Mouse (Mus musculus) erythroid progenitor cell, adult 5-6 weeks (primary cell): ENCODE data around the gene Nudcd3. TPM values are rescaled to one million over a fixed set of nuclear protein-coding genes. Genes with fewer than 3 reads are reported as not detected.
"Not testable (repeated sequence)": the region's sequence is repeated elsewhere in the genome, so short reads cannot be mapped to it uniquely, and the experiment has no call there.

ENCODE experiments used
- ATAC-seq: replicated peaks from 2 replicates; pipeline ENCODE4 v1.8.0; 2016; ENCODE audit warnings: moderate number of reproducible peaks, mild to moderate bottlenecking, moderate TSS enrichment, inconsistent platforms; ENCODE audit not compliant: poor library complexity, low FRiP score, severe bottlenecking
- total RNA-seq, 2 experiments: library from RNA; stranded (forward) in 1 of 2; stranded (reverse) in 1 of 2; fragments of 150-400 nt in 1 of 2; fragments of 186-747, 209-891 nt in 1 of 2; gene quantifications; 2 replicates each; pipeline versions ENCODE4 v1.2.3 to v1.2.4; 2015 to 2017; ENCODE audit warnings: low replicate concordance in 2 of 2

The Nudcd3 gene
- total RNA-seq, 2 experiments from 2014 or later = 13.8 to 15.1 TPM

GRCm38 (mm10) chr11:6138233-6138950, 61.8 kb downstream of the Nudcd3 start:
- ATAC-seq = no peak

DNA sequence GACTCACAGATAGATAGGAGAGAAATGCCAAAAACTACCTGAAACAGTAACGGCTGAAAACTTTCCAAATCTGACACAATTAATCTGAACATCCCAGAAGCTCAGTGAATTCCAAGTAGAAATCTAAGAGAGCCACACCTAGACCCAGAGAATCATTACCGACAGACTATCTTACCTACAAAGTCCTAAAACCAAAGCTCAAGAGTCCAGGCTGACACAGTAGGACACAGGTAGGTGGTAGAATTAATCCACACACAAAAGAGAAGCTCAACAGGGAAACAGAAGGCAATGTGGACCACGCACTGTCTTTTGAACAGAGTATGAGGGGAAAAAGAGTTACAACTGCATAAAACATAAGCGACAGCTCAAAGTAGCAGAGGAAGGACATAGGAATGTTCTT, 67.3 kb downstream of the Nudcd3 start:
- ATAC-seq = no peak

DNA sequence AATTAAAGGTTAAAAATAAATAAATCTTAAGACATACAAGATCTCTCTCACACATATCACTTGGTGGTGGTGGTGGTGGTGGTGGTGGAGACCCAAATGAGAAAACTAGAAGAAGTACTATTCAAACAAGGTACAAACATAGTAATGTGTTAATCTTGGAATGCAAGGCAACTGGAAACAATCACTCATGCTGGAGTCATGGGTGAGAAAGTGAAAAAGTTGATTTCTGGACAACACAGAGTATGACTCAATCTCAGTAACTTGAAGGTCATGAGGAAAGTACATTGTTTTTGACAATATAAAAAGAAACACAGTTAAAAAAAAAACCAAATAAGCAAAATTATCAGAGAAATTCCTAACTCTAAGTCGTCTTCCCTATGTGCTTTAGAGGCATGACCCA, 69.6 kb downstream of the Nudcd3 start:
- ATAC-seq = no peak

DNA sequence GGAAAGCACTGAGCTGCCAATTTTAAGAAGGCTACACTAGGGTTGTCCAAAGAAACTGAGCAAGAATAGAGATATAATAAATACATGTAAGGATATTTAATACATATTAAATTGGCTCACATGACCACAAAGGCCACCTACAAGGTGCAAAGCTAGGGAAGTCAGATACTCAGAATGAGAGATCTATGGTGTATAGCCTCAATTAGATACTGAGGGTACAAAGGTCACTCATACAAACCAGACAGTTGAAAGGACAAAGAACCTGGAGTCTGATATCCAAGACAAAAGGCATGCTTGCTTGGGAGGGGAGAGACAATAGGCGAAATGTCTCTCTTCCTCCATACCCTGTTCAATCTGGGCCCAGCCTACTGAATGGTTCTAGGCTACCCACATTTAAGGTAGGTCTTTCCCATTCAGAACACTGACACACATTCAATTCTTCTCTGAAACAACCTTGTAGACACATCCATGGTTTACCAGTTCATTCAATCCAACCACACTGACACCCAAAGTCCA, 76.6 kb downstream of the Nudcd3 start:
- ATAC-seq = no peak

GRCm38 (mm10) chr11:6122631-6123030, 77.6 kb downstream of the Nudcd3 start:
- ATAC-seq = no peak

- no peak for ATAC-seq
These were observed 79.6 kb downstream of the Nudcd3 start for GRCm38 (mm10) chr11:6120596-6120995.

- ATAC-seq = no peak
These were observed 80.2 kb downstream of the Nudcd3 start for GRCm38 (mm10) chr11:6120001-6120400.

- ATAC-seq = no peak
These were observed 80.9 kb downstream of the Nudcd3 start for GRCm38 (mm10) chr11:6119312-6119711.

- ATAC-seq = no peak
These were observed 82.3 kb downstream of the Nudcd3 start for GRCm38 (mm10) chr11:6117956-6118355.

- no peak for ATAC-seq
These were observed 88.3 kb downstream of the Nudcd3 start for GRCm38 (mm10) chr11:6111734-6112484.

DNA sequence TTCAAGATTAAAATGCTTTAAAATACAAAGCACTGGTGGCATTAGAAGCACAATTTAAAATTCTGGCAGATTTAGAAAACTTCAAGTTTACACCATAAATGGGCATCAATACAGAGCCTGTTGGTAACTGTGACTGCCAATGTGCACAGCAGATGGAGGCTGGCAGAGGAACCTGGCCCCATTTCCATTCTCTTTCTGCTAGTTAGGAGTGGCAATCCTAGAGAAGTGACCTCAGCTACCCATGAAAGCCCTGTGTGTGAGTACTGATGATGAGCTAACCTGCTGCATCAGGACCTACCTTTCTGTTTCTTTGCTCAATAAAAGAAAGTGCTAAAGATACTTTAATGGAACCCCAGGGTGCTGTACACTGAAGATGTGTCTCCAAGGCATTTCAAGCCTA, 90.2 kb downstream of the Nudcd3 start:
- no peak for ATAC-seq

DNA sequence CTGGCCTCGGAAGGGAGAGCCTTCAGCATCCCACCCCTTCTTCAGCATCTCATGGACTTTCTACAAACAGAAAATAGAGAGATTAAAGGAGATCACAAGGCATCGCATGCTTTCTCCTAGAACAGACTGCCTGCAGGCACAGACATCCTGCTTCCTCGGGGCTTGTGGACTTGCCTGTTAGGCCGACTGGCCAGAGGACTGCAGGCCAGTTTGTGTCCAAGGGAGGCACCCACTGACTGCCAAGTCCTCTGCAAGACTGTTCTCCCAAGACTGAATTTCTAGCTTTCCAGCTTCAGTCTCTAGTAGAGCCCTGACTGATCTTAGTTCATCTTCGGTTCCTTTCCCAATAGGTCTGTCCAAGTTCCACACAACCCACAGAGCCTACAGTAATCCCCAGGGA, 91.9 kb downstream of the Nudcd3 start:
- ATAC-seq = no peak

- ATAC-seq = no peak
These were observed 92.5 kb downstream of the Nudcd3 start for GRCm38 (mm10) chr11:6107722-6108121.

DNA sequence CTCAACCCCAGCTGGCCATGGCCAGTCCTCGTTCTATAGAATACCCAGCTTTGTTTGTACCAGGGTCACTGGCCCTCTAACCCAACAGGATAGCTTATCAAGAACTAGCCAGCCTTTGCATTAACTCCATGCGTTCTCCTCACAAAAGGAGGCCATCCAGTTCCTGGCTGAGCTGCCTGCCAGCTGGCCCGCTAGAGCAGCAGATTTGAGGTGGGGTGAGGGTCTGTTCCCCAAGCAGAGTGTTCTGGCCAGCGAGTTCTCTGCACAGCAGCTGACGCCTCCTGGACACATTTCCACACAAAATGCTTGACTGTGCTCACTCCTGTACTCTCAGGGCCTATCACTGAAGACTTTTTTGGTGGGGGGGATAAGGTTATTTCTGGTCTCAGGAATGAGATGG, 95.5 kb downstream of the Nudcd3 start:
- no peak for ATAC-seq

DNA sequence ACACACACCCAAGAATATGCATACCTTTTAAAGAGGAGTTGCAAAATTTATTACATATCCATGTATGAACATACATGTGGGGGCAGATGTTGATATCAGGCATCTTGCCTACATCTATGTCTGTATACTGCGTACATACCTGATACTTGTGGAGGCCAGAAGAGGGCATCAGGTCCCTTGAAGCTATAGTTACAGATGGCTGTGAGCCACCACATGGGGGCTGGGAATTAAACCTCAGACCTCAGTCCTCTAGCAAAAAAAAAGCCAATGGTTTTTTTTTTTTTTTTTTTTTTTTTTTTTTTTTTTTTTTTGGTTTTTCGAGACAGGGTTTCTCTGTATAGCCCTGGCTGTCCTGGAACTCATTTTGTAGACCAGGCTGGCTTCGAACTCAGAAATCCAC, 103.6 kb downstream of the Nudcd3 start:
- ATAC-seq = not testable (repeated sequence)

DNA sequence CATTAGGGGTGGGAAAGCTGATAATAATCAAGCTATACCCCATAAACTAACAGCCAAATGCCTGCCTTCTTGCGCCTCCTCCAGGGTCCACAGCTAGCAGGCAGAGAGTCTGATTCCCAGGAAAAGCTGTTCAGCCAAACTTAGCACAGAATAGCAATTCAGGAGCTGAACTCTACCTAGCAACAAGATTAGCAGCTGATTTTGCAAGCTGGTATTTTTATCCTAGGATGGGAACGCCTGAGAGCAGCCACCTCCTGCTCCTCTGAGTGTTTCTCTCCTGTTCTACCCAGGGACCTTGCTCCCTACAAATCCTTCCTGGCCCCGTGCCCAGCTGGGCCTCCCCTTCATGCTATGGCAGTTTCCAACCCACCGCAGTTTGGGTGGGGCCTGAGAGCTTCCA, 113.2 kb downstream of the Nudcd3 start:
- ATAC-seq = no peak

DNA sequence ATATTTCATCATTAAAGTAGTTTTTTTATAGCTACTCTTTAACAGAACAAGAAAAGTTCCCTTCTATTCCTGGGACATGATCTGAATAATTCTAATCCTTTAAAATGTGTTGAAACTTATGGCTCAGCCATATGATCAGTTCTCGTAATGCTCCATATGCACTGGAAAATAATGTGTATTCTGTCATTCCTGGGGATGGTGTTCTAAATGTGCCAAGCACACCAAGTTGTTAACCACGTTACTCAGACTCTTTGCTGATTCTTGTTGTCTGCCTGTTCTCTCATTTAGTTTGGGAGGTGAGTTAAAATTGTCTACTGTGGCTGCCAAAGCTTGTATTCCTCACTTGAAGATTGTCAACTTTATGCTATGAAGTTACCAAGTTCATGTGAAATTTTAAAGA, 121.5 kb downstream of the Nudcd3 start:
- ATAC-seq = no peak

DNA sequence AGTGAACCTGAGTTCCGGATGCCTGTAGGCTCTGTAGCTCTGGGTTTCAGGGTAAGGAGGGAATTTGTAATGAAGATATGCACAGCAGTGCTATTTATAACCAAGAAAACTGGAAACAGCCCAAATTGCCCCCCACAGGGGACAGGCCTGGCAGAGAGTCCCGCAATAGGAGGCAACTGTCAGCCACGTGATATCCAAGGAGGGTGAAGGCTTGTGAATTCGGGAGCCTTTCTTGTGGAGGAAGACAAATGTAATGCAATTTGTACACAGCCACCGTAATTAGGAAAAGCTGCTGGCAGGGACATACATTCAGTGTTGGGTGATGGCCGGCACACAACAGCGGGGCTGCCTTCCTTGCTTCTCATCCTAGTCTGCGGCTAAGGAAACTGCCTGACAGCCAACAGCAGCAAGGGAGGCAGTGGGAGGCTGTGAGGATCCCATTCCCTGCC, 124.6 kb downstream of the Nudcd3 start:
- ATAC-seq = no peak

GRCm38 (mm10) chr11:6068181-6068957, 131.8 kb downstream of the Nudcd3 start:
- ATAC-seq = no peak

DNA sequence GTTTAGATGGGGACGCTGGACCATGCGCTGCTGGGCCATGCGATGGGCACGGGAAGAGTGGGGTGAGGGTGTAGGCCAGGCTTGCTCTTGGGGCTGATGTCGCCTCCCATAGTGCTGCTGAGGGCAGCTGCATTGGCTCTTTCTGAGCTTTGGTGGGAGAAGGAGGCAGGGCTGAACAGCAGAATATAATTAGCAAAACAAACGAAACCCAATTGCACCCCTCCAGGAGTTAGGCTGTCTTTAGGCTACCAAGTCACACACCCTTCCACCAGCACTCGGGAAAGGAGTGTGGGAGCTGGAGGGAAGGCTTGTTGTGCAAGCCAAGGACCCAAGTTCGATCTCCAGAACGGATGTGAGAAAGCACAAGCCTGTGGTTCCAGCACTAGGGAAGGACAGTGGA, 133.1 kb downstream of the Nudcd3 start:
- no peak for ATAC-seq
